Comparison of ENCODE assay signal across 15 mouse cellular contexts in genomic region chr6:39797076-39797475, GRCm38 (mm10).
"Had no signal": no experiment of that assay in that cellular context is flagged by ENCODE, and none has a peak within 500 bp of the region (broad histone marks: within the 10 kb centered on the region; RNA-seq: fewer than 3 reads in every experiment).

No protein-coding gene starts in this region.

- H3K4me3 ChIP-seq: lung, embryonic 15.5 days; megakaryocyte, embryonic 14.5 days; midbrain, embryonic 13.5 days; midbrain, embryonic 15.5 days; neural tube, embryonic 12.5 days; stomach, embryonic 15.5 days had no signal

- DNase-seq: lung, adult 2 months; lung, postnatal 14 days; lung, postnatal 36 days; right cerebral cortex, postnatal 25 days; thymus, adult 2 months; thymus, postnatal 25 days; thymus, postnatal 4 days had no signal

- H3K9me3 ChIP-seq: lung, embryonic 15.5 days; midbrain, embryonic 13.5 days; midbrain, embryonic 15.5 days; neural tube, embryonic 12.5 days; stomach, embryonic 15.5 days had no signal

- H3K27ac ChIP-seq: lung, embryonic 15.5 days; macrophage; midbrain, embryonic 13.5 days; midbrain, embryonic 15.5 days; neural tube, embryonic 12.5 days; stomach, embryonic 15.5 days; stomach, postnatal 0 days had no signal

- H3K4me1 ChIP-seq: lung, embryonic 15.5 days; megakaryocyte, embryonic 14.5 days; midbrain, embryonic 13.5 days; midbrain, embryonic 15.5 days; neural tube, embryonic 12.5 days; stomach, embryonic 15.5 days had no signal

- H3K27me3 ChIP-seq: lung, embryonic 15.5 days; midbrain, embryonic 13.5 days; midbrain, embryonic 15.5 days; neural tube, embryonic 12.5 days; stomach, embryonic 15.5 days had no signal
